Mouse (Mus musculus): Measurements from ENCODE around the gene Ackr1. TPM values are rescaled to one million over a fixed set of nuclear protein-coding genes. Genes with fewer than 3 reads are reported as not detected.

Gene Ackr1
- polyA plus RNA-seq (2015; fragmentation: Nextera tagmentation; extraction: Ambion mirVana) = 1.4 and 1.5 TPM in 2 replicates

DNA sequence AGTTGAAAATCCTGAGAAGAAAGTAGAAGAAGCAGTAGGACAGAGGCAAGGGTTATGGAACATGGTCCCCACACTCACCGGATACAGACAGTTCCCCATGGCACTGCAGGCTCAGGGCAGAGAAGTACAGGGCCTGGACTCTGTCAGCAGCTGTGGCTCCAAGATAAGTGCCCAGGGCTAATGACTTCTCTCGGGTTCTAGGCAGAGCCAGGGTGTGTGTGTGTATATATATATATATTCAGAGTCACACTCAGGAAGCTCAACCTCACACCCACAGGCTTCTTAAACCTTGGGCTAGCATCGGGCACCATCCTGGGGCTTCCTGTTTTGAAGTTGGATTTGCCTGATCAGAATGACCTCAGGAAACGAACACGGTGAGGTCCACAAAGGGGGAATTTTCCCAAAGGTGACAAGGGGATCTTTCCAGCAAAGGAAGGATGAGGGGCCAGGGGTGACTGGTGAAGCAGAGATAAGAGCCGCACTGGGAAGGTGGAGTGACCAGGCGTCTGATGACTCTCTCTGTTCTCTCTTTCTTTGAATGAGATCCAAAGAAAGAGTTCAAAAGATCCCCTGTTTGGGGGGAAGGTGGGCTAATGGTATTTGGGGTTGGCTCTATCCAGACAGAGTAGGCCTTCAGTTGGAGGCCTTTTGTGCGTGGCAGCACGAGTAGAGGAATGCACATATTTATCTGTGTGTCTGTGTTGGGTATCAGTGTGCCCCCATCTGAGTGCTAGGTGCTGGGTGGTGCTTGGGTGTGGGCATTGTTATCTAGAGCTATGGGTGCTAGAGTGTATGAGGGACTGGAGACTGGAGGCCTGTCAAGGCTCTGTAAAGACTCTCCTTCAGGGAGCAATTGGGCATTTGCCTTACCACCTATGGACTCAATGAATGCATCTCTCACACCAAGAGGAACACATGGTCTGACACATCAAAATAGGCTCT is at the start of gene Ackr1:
Ackr1 (minus strand) TSS at position 439 of the 942 bp plus-strand sequence.

GRCm38 (mm10) chr1:173367356-173368046 is 34.0 kb upstream of the Ackr1 start, which contains the start of gene Cadm3:
Cadm3 (minus strand) TSS chr1:173367695.

GRCm38 (mm10) chr1:173350372-173350957 is 16.9 kb upstream of the Ackr1 start, which contains the start of gene Aim2:
Aim2 (plus strand) TSS chr1:173350879.

Other genes starting within 250 kb of the Ackr1 start
- gene Olfr1408, start 196.4 kb downstream of the Ackr1 start, polyA plus RNA-seq (2015; fragmentation: Nextera tagmentation; extraction: Ambion mirVana) = not detected in 2 replicates
- not detected in 2 replicates for gene Olfr1406, start 143.1 kb downstream of the Ackr1 start, polyA plus RNA-seq (2015; fragmentation: Nextera tagmentation; extraction: Ambion mirVana)
- not detected in 2 replicates for gene Olfr218, start 135.9 kb downstream of the Ackr1 start, polyA plus RNA-seq (2015; fragmentation: Nextera tagmentation; extraction: Ambion mirVana)
- not detected in 2 replicates for gene Olfr1404, start 121.4 kb downstream of the Ackr1 start, polyA plus RNA-seq (2015; fragmentation: Nextera tagmentation; extraction: Ambion mirVana)
- gene Fcer1a, start 106.5 kb downstream of the Ackr1 start, polyA plus RNA-seq (2015; fragmentation: Nextera tagmentation; extraction: Ambion mirVana) = 2.7 and 3.4 TPM in 2 replicates
- not detected in 2 replicates for gene Olfr418, start 67.7 kb downstream of the Ackr1 start, polyA plus RNA-seq (2015; fragmentation: Nextera tagmentation; extraction: Ambion mirVana)
- not detected in 2 replicates for gene Mptx2, start 56.0 kb downstream of the Ackr1 start, polyA plus RNA-seq (2015; fragmentation: Nextera tagmentation; extraction: Ambion mirVana)
- 0.85 and 1.3 TPM in 2 replicates for gene Aim2, start 17.1 kb upstream of the Ackr1 start, polyA plus RNA-seq (2015; fragmentation: Nextera tagmentation; extraction: Ambion mirVana)
- gene Cadm3, start 33.9 kb upstream of the Ackr1 start, polyA plus RNA-seq (2015; fragmentation: Nextera tagmentation; extraction: Ambion mirVana) = 0.78 and 1.3 TPM in 2 replicates
- gene Ifi206, start 157.3 kb upstream of the Ackr1 start, polyA plus RNA-seq (2015; fragmentation: Nextera tagmentation; extraction: Ambion mirVana) = 0.18 and 0.27 TPM in 2 replicates
- not detected in 2 replicates for gene Ifi214, start 202.2 kb upstream of the Ackr1 start, polyA plus RNA-seq (2015; fragmentation: Nextera tagmentation; extraction: Ambion mirVana)

All from skeletal muscle tissue, postnatal 0 days (tissue).